Mouse (Mus musculus) gastrocnemius, postnatal 10 days (tissue): Measurements from ENCODE around the gene Lancl3. TPM values are rescaled to one million over a fixed set of nuclear protein-coding genes. Genes with fewer than 3 reads are reported as not detected.
A peak's percentile ranks its signal among the peaks of the same experiment; 100 is the strongest.

ENCODE experiments used
- DNase-seq: peaks from one replicate; pipeline ENCODE4 v3.0.0; 2021; ENCODE audit warnings: mixed read lengths
- long read RNA-seq, 2 experiments: library from polyadenylated mRNA; stranded (forward); transcript quantifications; one replicate each; pipeline ENCODE4 v2.0.0; 2021
- total RNA-seq, 2 experiments: library from RNA; stranded (reverse); gene quantifications; 2 replicates each; pipeline ENCODE4 v1.2.3; 2021

Lancl3 gene
- total RNA-seq: under 1 TPM; 0.11 to 0.26 TPM
- long read RNA-seq, experiment 1: 0 reads
- long read RNA-seq, experiment 2: 0 reads

GRCm38 (mm10) chrX:9199761-9200371, at the start of gene Lancl3:
Lancl3 (plus strand) TSS chrX:9199902.
- DNase-seq: peak; percentile 7

GRCm38 (mm10) chrX:9179011-9179410, 20.7 kb upstream of the Lancl3 start:
- no peak for DNase-seq

DNA sequence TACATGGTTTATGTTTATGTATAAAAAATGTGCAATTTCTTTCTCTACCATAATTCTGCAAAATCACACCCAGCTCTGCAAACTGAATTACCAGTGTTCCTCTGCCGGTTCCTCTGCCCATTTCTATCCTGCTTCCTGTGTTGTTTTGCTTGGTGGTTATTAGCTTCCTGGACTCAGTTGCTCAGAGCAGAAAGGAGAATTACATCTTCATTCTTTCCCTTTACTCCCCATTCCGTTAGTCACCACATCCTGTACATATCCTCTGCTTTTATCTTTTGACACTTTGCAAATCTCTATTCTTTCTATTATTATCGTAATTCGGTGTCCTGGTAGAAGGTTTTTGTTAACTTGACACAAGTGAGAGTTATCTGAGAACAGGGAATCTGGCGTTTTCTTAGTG, 18.1 kb upstream of the Lancl3 start:
- no peak for DNase-seq

GRCm38 (mm10) chrX:9200380-9200917, 747 bp downstream of the Lancl3 start:
- DNase-seq: peak; percentile 8

GRCm38 (mm10) chrX:9201954-9202353, 2.3 kb downstream of the Lancl3 start:
- no peak for DNase-seq

GRCm38 (mm10) chrX:9202781-9203405, 3.2 kb downstream of the Lancl3 start:
- no peak for DNase-seq

GRCm38 (mm10) chrX:9205121-9205520, 5.4 kb downstream of the Lancl3 start:
- no peak for DNase-seq

GRCm38 (mm10) chrX:9216244-9216643, 16.5 kb downstream of the Lancl3 start:
- DNase-seq: no peak

DNA sequence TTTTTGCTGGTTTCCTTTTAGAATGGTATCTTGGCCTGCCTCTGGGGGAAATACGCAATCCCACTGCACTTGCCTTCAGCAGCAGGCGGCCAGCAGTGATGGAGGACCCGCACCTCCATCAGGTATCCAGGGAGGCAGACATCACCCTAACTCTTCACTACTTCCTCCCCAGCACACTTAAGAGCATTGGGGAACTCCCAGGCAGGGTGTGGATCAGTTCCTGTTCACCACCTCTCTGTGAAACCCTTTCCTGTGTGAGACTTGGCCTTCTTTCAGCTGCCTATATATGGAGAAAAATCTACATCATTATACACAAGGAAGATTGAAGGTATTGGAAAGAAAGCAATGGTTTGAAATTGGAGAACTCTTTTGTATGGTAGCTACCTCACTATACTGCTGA, 19.9 kb downstream of the Lancl3 start:
- DNase-seq: no peak

- DNase-seq: peak; percentile 18
Measured at GRCm38 (mm10) chrX:9221206-9221605, 21.5 kb downstream of the Lancl3 start.

DNA sequence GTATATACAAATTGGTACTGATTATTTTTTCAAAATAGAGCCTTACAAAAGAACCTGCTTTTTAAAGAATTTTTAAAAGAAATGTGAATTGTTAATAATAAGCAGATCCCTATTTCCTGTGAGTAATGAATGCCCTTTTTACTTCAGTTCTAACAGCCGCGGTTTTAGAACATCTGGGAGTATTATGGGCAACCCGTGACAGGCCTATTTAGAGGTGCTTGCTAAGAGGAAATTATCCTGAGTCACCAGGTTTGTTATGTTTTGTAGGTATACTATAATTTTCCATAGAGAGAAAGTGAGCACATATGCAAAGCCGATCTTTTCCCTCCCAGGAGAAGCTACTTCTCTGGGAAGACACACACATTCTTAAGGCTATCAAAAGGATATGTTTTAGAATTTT, 22.0 kb downstream of the Lancl3 start:
- no peak for DNase-seq

GRCm38 (mm10) chrX:9222412-9223221, 22.9 kb downstream of the Lancl3 start:
- no peak for DNase-seq

DNA sequence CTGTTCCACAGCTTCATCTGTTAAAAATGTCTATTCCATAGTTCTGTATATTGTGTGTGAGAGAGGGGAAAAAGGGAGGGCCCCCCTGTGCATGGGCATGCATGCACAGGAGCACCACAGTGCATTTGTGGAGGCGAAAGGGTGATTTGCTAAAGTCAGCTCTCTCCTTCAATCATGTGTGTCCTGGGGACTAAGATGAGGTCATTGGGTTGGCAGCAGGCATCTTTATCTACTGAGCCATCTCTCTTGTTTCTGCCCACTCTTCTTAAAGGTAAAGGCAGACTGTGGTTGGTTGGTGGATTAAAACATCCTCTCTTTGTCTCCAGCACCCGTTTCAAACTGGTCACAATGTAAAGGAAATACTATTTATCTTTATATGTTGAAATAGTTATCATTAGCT, 27.4 kb downstream of the Lancl3 start:
- no peak for DNase-seq

DNA sequence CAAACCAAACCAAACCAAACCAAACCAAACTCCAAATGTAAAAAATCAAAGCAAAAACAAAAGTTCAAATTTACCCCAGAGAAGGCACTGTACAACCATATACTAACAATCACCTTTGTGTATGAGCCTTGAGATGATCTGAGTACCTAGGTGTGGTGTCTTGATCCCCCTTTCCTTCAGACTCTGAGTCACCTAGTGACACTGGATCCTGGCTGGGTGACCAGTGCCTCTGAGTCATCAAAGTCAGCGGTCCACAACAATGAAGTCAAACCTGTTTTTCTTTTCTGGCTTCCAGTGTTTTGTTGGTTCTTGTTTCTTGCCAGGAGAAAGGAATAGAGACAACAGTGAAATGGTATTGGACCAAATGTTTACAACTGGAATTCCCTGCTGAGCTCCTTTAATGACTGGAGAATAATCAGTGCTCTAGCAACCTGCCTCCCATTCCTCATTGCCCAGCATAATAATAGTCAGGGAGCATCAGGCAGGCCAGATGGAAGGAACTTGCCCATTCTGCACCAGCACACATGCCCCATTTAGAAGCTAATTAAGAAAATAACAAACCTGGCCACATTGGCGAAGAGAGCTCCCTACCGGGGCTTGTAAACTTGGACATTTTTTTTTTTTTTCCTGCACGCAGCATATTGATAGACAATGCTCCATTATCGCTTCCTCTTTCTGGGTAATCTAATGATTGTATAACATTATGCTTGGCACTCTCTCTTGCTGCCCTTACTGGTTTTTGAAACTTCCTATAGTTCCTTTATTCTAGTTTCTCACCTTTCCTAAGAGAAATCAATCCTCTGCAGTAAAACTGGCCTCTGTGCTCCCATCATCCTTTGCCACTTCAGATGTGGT, 41.3 kb downstream of the Lancl3 start:
- DNase-seq: no peak

GRCm38 (mm10) chrX:9243381-9243864, 43.7 kb downstream of the Lancl3 start:
- DNase-seq: peak; percentile 2

DNA sequence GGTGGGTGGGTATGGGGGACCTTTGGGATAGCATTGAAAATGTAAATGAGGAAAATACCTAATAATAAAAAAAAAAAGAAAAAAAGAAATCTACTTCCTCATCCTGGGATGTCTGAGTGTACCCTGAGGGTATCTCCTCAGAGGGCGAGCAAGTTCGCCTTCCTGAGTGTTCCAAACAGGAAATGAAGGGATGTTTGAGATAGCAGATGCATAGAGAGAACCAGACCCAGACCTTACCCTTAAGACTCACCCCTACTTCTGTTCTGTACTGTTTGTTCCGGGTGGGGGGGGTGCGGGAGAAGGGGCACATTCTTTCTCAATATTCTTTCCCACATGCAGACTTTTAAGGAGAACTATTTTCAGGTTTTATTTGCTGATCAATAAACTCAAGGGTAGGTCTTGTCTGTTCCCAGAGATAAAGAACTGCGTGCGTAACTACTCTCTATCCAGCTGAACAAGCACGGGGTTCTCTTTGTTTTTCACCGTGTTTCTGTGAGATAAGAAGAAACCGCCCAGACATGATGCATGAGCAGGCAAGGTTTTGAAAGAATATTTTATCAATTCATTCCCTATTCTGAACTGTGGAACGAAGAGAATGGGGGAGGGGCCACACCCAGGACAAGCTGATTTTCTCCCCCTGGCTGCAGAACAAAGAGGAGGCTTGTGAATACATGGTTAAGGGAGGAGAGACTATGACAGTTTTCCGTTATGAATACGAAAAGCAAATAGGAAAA, 45.1 kb downstream of the Lancl3 start:
- DNase-seq: no peak

- DNase-seq: no peak
Measured at GRCm38 (mm10) chrX:9248911-9249310, 49.2 kb downstream of the Lancl3 start.

DNA sequence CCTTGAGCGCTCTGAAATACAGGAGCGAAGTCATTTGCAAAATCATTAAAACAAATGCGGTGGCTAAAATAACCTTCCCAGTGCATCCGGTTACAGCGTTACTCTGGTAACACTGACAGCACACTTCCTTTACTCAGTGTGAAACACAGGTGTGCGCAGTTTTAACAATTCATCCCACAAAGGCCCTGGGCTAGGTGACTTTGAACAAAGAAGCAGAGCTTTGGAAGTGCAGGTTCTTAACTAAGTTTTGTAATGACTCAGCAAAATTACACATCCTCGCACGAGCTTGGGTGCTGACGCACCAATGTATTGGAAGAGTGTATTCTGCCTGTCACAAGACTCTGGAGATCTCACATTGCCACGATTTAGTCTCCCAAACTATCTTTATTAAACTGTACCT, 54.3 kb downstream of the Lancl3 start:
- no peak for DNase-seq

GRCm38 (mm10) chrX:9254901-9255300, 55.2 kb downstream of the Lancl3 start:
- DNase-seq: no peak

- no peak for DNase-seq
Measured at GRCm38 (mm10) chrX:9256766-9257165, 57.1 kb downstream of the Lancl3 start, which contains the start of gene Gm14862. Gm14862 (minus strand) TSS chrX:9256899.

GRCm38 (mm10) chrX:9257831-9258230, 58.1 kb downstream of the Lancl3 start:
- no peak for DNase-seq
